Mouse (Mus musculus): ENCODE data around the gene Alpl. TPM values are rescaled to one million over a fixed set of nuclear protein-coding genes. Genes with fewer than 3 reads are reported as not detected.

Gene Alpl
- polyA plus RNA-seq, 1 experiment: not detected

- H3K4me3 ChIP-seq (ENCODE audit: insufficient read depth, low read depth, low read length): no peak overlapping the region
- no peak overlapping the region for H3K27ac ChIP-seq (ENCODE audit: insufficient read depth, low read depth, low read length)
- TF ChIP-seq POLR2A (IDR thresholded peaks at IDR 0.05; ENCODE audit: insufficient read depth, low read depth, low read length): no peak
- H3K4me1 ChIP-seq (ENCODE audit: control insufficient read depth, insufficient read depth, low read length): no peaks in the 10 kb centered on the region
- WGBS: 31% methylated on average over 6 of the region's 6 CpGs
Measured at GRCm38 (mm10) chr4:137830380-137830779, 34.2 kb upstream of the Alpl start.

- TF ChIP-seq CTCF (IDR thresholded peaks at IDR 0.05; ENCODE audit: insufficient read depth, low read depth, low read length): no peak
- no peak for TF ChIP-seq POLR2A (IDR thresholded peaks at IDR 0.05; ENCODE audit: insufficient read depth, low read depth, low read length)
- no peak overlapping the region for H3K4me3 ChIP-seq (ENCODE audit: insufficient read depth, low read depth, low read length)
- H3K4me1 ChIP-seq (ENCODE audit: control insufficient read depth, insufficient read depth, low read length): no peaks in the 10 kb centered on the region
- H3K27ac ChIP-seq (ENCODE audit: insufficient read depth, low read depth, low read length): no peak overlapping the region
- WGBS: 71% methylated on average over 2 of the region's 2 CpGs
Measured at GRCm38 (mm10) chr4:137824881-137825280, 28.7 kb upstream of the Alpl start.

- Histone ChIP-seq H3K27ac (ENCODE audit: insufficient read depth, low read depth, low read length) (no peak overlapping the region), H3K4me3 (ENCODE audit: insufficient read depth, low read depth, low read length) (no peak overlapping the region), H3K4me1 (ENCODE audit: control insufficient read depth, insufficient read depth, low read length) (no peaks in the 10 kb centered on the region)
- 92% methylated on average over 3 of the region's 3 CpGs for WGBS
- TF ChIP-seq CTCF (IDR thresholded peaks at IDR 0.05; ENCODE audit: insufficient read depth, low read depth, low read length): no peak
- TF ChIP-seq POLR2A (IDR thresholded peaks at IDR 0.05; ENCODE audit: insufficient read depth, low read depth, low read length): no peak
Measured at GRCm38 (mm10) chr4:137823542-137823941, 27.4 kb upstream of the Alpl start.

- Histone ChIP-seq H3K4me1 (ENCODE audit: control insufficient read depth, insufficient read depth, low read length) (no peaks in the 10 kb centered on the region), H3K27ac (ENCODE audit: insufficient read depth, low read depth, low read length) (no peak overlapping the region), H3K4me3 (ENCODE audit: insufficient read depth, low read depth, low read length) (no peak overlapping the region)
- no peak for TF ChIP-seq CTCF (IDR thresholded peaks at IDR 0.05; ENCODE audit: insufficient read depth, low read depth, low read length)
- TF ChIP-seq POLR2A (IDR thresholded peaks at IDR 0.05; ENCODE audit: insufficient read depth, low read depth, low read length): no peak
- 94% methylated on average over 5 of the region's 5 CpGs for WGBS
Measured at GRCm38 (mm10) chr4:137822537-137822936, 26.4 kb upstream of the Alpl start.

GRCm38 (mm10) chr4:137820721-137821120 is 24.5 kb upstream of the Alpl start:
- WGBS: 17% methylated on average over 3 of the region's 3 CpGs
- no peaks in the 10 kb centered on the region for H3K4me1 ChIP-seq (ENCODE audit: control insufficient read depth, insufficient read depth, low read length)
- TF ChIP-seq CTCF (IDR thresholded peaks at IDR 0.05; ENCODE audit: insufficient read depth, low read depth, low read length): no peak
- no peak for TF ChIP-seq POLR2A (IDR thresholded peaks at IDR 0.05; ENCODE audit: insufficient read depth, low read depth, low read length)
- H3K27ac ChIP-seq (ENCODE audit: insufficient read depth, low read depth, low read length): no peak overlapping the region
- no peak overlapping the region for H3K4me3 ChIP-seq (ENCODE audit: insufficient read depth, low read depth, low read length)

GRCm38 (mm10) chr4:137819487-137819886 is 23.3 kb upstream of the Alpl start:
- H3K4me1 ChIP-seq (ENCODE audit: control insufficient read depth, insufficient read depth, low read length): peaks cover 6% of the 10 kb centered on the region
- 51% methylated on average over 2 of the region's 2 CpGs for WGBS
- H3K27ac ChIP-seq (ENCODE audit: insufficient read depth, low read depth, low read length): no peak overlapping the region
- H3K4me3 ChIP-seq (ENCODE audit: insufficient read depth, low read depth, low read length): no peak overlapping the region
- TF ChIP-seq CTCF (IDR thresholded peaks at IDR 0.05; ENCODE audit: insufficient read depth, low read depth, low read length) (no peak), POLR2A (IDR thresholded peaks at IDR 0.05; ENCODE audit: insufficient read depth, low read depth, low read length) (no peak)

- no peak overlapping the region for H3K4me3 ChIP-seq (ENCODE audit: insufficient read depth, low read depth, low read length)
- WGBS: 94% methylated on average over 3 of the region's 3 CpGs
- no peak for TF ChIP-seq POLR2A (IDR thresholded peaks at IDR 0.05; ENCODE audit: insufficient read depth, low read depth, low read length)
- no peak for TF ChIP-seq CTCF (IDR thresholded peaks at IDR 0.05; ENCODE audit: insufficient read depth, low read depth, low read length)
Measured at GRCm38 (mm10) chr4:137818341-137818740, 22.2 kb upstream of the Alpl start.

GRCm38 (mm10) chr4:137816216-137816615 is 20.0 kb upstream of the Alpl start:
- peaks cover 20% of the 10 kb centered on the region for H3K4me1 ChIP-seq (ENCODE audit: control insufficient read depth, insufficient read depth, low read length)
- no peak overlapping the region for H3K4me3 ChIP-seq (ENCODE audit: insufficient read depth, low read depth, low read length)
- TF ChIP-seq POLR2A (IDR thresholded peaks at IDR 0.05; ENCODE audit: insufficient read depth, low read depth, low read length): no peak
- no peak for TF ChIP-seq CTCF (IDR thresholded peaks at IDR 0.05; ENCODE audit: insufficient read depth, low read depth, low read length)
- no peak overlapping the region for H3K27ac ChIP-seq (ENCODE audit: insufficient read depth, low read depth, low read length)
- 72% methylated on average over 7 of the region's 7 CpGs for WGBS

More at GRCm38 (mm10) chr4:137818341-137818740, 22.2 kb upstream of the Alpl start:
- Histone ChIP-seq H3K27ac (ENCODE audit: insufficient read depth, low read depth, low read length) (no peak overlapping the region), H3K4me1 (ENCODE audit: control insufficient read depth, insufficient read depth, low read length) (peaks cover 14% of the 10 kb centered on the region)

- WGBS: 92% methylated on average over 3 of the region's 3 CpGs
Measured at GRCm38 (mm10) chr4:137815473-137815872, 19.3 kb upstream of the Alpl start.

GRCm38 (mm10) chr4:137814140-137814539 is 18.0 kb upstream of the Alpl start:
- Histone ChIP-seq H3K27ac (ENCODE audit: insufficient read depth, low read depth, low read length) (no peak overlapping the region), H3K4me1 (ENCODE audit: control insufficient read depth, insufficient read depth, low read length) (peaks cover 20% of the 10 kb centered on the region), H3K4me3 (ENCODE audit: insufficient read depth, low read depth, low read length) (no peak overlapping the region)
- TF ChIP-seq POLR2A (IDR thresholded peaks at IDR 0.05; ENCODE audit: insufficient read depth, low read depth, low read length): no peak
- TF ChIP-seq CTCF (IDR thresholded peaks at IDR 0.05; ENCODE audit: insufficient read depth, low read depth, low read length): no peak
- 57% methylated on average over 7 of the region's 7 CpGs for WGBS

More at GRCm38 (mm10) chr4:137815473-137815872, 19.3 kb upstream of the Alpl start:
- H3K4me3 ChIP-seq (ENCODE audit: insufficient read depth, low read depth, low read length): no peak overlapping the region
- H3K27ac ChIP-seq (ENCODE audit: insufficient read depth, low read depth, low read length): no peak overlapping the region
- no peak for TF ChIP-seq POLR2A (IDR thresholded peaks at IDR 0.05; ENCODE audit: insufficient read depth, low read depth, low read length)
- peaks cover 20% of the 10 kb centered on the region for H3K4me1 ChIP-seq (ENCODE audit: control insufficient read depth, insufficient read depth, low read length)
